Mouse (Mus musculus): ENCODE data around the gene Atp6v0e2.

GRCm38 (mm10) chr6:48546271-48546670, 8.9 kb downstream of the Atp6v0e2 start:
- no peak for TF ChIP-seq POLR2AphosphoS2 (IDR thresholded peaks at IDR 0.05; ENCODE audit: low read depth, low read length)
- TF ChIP-seq CTCF (conservative IDR thresholded peaks at IDR 0.05 in 1 of 2, IDR thresholded peaks at IDR 0.05 in 1 of 2; ENCODE audit: low read depth in 2 of 2, low read length in 2 of 2): peak in 1 of 2 experiments; percentile 75; a peak in 2 of 4 replicates
- TF ChIP-seq SIN3A (IDR thresholded peaks at IDR 0.05; ENCODE audit: low read length): no peak
- no peak for TF ChIP-seq TBP (conservative IDR thresholded peaks at IDR 0.05; ENCODE audit: low read depth, low read length)
- TF ChIP-seq POLR2A (IDR thresholded peaks at IDR 0.05; ENCODE audit: low read depth, low read length): no peak
- TF ChIP-seq PAX5 (IDR thresholded peaks at IDR 0.05; ENCODE audit: low read length): no peak
- TF ChIP-seq EP300 (IDR thresholded peaks at IDR 0.05; ENCODE audit: low read length): no peak

Data from CH12.LX (cell line).